Mouse (Mus musculus) neutrophil, adult 5-6 weeks (primary cell): ENCODE results near the gene Gm13695. TPM values are rescaled to one million over a fixed set of nuclear protein-coding genes. Genes with fewer than 3 reads are reported as not detected.
"Not testable (repeated sequence)": the region's sequence is repeated elsewhere in the genome, so short reads cannot be mapped to it uniquely, and the experiment has no call there.

Source experiments
- ATAC-seq: fragments of 151-379, 151-347 bp; 2 replicates; pipeline ENCODE4 v1.8.0; 2017; ENCODE audit warnings: mild to moderate bottlenecking, moderate TSS enrichment; ENCODE audit not compliant: insufficient number of reproducible peaks, poor library complexity, low FRiP score, severe bottlenecking; ENCODE audit errors: extremely low read depth
- total RNA-seq: library from RNA; stranded (forward); fragments of 200-1000 nt; gene quantifications from 2 replicates; pipeline ENCODE4 v1.2.3, GENCODE M21; 2017

Gm13695 gene
- total RNA-seq, result not detected in 2 replicates

DNA sequence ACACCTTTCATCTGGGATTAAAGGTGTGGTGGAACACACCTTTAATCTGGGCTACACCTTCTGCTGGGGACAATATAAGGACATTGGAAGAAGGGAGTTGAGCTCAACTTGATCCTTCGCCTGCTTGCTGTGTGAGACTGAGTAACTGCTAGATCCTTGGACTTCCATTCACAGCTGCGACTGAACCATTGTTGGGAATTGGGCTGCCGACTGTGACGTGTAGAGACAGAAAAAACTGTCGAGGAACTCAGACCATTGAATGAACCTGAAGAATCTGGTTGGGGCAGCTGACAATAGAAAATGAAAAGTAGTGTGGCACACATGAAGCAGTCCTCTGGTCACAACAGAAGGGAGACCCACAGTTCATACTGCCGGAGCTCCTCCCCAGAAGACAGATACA is at the start of gene Gm13695:
Gene Gm13695 (plus strand): TSS at position 301 of the 400 bp plus-strand sequence.
- not testable (repeated sequence) for ATAC-seq

DNA sequence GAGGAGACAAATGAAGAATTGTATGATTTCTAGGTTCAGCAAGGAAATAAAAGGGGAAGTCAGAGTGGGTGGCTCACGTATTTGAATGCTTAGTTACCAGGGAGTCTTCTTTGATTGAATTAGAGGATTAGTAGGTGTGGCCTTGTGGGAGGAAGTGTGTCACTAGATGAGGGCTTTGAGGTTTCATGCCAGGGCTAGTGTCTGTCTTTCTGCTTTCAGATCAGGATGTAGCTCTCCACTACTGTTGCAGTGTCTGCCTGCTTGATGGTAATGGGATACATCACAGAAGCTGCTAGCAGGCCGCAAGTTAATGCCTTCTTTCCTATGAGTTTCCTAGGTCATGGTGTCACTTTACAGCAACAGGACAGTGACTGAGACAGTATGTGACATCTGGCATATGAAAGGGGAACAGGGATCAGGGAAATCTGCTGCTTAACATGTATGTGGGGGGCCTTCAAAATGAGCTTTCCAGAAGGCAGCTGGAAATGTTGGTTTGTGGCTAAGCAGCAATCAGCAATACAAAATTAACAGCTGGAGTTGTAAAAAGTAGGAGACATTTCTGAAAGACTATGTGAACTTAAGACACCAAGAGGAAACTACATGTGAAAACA is 37.5 kb upstream of the Gm13695 start:
- peak; percentile 99 for ATAC-seq

DNA sequence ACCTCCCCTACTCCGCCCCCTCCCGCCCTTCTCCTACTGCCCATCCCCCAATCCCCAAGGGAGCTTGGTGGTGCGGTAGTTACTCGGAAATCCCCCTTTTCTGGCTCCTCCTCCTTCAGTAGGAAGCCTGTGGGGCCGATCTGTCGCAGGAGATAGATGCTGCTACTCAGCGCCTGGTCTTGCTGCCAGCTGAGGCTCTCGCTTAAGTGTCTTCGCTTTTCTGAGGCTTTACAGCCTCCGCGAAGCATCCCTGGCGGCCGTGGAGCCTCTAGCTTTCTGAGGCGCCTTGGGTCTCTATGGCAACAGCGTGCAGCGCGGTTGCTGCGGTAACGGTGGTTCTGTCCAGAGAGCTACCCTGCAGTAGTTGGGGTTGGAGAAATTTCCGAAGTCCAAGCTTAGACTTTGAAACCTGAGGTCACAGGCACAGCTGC is 26.2 kb upstream of the Gm13695 start, which contains the start of gene Zswim2:
Gene Zswim2 (minus strand): TSS at position 298 of the 431 bp plus-strand sequence.
- peak; percentile 39; the same call in 1 of the 2 replicates for ATAC-seq

DNA sequence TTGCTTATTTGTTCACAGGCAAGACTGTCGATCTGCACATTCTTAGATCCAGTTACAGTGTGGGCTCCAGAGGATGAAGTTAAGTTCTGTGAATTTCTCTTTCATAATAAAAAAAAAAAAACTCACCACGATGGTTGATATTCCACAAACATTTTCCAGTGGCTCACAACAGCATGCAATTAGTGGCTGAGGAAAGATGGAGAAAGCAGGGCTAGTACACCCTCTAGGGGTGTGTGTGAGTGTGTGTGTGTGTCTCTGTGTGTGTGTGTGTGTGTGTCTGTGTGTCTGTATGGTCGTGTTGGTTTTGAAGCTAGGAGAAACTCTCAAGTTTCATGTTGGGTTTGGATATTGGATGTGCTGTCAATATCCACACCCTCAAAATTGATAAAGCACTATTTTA is 25.7 kb upstream of the Gm13695 start:
- ATAC-seq, result no peak

GRCm38 (mm10) chr2:83941792-83942191 is 25.3 kb upstream of the Gm13695 start:
- ATAC-seq, result no peak

DNA sequence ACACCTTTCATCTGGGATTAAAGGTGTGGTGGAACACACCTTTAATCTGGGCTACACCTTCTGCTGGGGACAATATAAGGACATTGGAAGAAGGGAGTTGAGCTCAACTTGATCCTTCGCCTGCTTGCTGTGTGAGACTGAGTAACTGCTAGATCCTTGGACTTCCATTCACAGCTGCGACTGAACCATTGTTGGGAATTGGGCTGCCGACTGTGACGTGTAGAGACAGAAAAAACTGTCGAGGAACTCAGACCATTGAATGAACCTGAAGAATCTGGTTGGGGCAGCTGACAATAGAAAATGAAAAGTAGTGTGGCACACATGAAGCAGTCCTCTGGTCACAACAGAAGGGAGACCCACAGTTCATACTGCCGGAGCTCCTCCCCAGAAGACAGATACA is 11.7 kb upstream of the Gm13695 start, which contains the start of gene Gm13698:
Gene Gm13698 (plus strand): TSS at position 301 of the 400 bp plus-strand sequence.
- not testable (repeated sequence) for ATAC-seq

GRCm38 (mm10) chr2:83961203-83961602 is 5.9 kb upstream of the Gm13695 start, which contains the start of gene Gm13693:
Gene Gm13693, plus strand, starts transcription at chr2:83961503.
- ATAC-seq, result not testable (repeated sequence)

- ATAC-seq, result not testable (repeated sequence)
Observed at GRCm38 (mm10) chr2:83972823-83973222, 5.7 kb downstream of the Gm13695 start, which contains the start of gene Gm13696. Gene Gm13696, plus strand, starts transcription at chr2:83973123.

DNA sequence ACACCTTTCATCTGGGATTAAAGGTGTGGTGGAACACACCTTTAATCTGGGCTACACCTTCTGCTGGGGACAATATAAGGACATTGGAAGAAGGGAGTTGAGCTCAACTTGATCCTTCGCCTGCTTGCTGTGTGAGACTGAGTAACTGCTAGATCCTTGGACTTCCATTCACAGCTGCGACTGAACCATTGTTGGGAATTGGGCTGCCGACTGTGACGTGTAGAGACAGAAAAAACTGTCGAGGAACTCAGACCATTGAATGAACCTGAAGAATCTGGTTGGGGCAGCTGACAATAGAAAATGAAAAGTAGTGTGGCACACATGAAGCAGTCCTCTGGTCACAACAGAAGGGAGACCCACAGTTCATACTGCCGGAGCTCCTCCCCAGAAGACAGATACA is 11.5 kb downstream of the Gm13695 start, which contains the start of gene Gm13694:
Gene Gm13694 (plus strand): TSS at position 301 of the 400 bp plus-strand sequence.
- not testable (repeated sequence) for ATAC-seq

DNA sequence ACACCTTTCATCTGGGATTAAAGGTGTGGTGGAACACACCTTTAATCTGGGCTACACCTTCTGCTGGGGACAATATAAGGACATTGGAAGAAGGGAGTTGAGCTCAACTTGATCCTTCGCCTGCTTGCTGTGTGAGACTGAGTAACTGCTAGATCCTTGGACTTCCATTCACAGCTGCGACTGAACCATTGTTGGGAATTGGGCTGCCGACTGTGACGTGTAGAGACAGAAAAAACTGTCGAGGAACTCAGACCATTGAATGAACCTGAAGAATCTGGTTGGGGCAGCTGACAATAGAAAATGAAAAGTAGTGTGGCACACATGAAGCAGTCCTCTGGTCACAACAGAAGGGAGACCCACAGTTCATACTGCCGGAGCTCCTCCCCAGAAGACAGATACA is 17.3 kb downstream of the Gm13695 start, which contains the start of gene Gm13697:
Gene Gm13697 (plus strand): TSS at position 301 of the 400 bp plus-strand sequence.
- not testable (repeated sequence) for ATAC-seq

DNA sequence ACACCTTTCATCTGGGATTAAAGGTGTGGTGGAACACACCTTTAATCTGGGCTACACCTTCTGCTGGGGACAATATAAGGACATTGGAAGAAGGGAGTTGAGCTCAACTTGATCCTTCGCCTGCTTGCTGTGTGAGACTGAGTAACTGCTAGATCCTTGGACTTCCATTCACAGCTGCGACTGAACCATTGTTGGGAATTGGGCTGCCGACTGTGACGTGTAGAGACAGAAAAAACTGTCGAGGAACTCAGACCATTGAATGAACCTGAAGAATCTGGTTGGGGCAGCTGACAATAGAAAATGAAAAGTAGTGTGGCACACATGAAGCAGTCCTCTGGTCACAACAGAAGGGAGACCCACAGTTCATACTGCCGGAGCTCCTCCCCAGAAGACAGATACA is 23.1 kb downstream of the Gm13695 start, which contains the start of gene Gm13691:
Gene Gm13691 (plus strand): TSS at position 301 of the 400 bp plus-strand sequence.
- ATAC-seq, result not testable (repeated sequence)

DNA sequence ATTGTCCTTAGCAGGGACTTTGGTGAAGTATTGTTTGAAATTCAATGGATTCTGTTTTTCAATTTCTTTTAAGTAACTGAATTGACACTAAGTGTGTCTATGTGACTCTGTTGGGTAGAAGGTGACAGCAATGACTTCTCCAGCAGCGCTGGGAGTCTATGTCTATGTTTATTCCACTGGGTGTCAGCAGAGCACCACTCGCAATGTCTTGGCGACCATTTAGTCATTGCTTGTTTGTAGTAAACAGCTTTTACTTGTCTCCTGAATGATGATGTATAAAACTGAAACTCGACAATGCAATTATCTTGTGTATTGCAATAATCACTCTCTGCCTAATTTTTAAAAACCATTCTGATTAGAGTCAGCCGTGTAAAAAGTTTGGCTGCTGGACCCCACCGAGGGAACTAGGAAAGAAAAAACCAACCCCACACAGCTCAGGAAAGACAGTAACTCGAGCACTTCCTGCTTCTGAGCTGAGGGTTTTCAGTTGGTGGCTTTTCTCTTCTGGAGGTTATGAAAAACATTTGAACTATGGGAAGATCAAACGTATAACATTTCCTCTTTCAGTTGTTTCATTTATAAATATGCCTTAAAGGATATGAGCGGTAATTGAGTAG is 26.6 kb downstream of the Gm13695 start:
- ATAC-seq, result peak; percentile 64

DNA sequence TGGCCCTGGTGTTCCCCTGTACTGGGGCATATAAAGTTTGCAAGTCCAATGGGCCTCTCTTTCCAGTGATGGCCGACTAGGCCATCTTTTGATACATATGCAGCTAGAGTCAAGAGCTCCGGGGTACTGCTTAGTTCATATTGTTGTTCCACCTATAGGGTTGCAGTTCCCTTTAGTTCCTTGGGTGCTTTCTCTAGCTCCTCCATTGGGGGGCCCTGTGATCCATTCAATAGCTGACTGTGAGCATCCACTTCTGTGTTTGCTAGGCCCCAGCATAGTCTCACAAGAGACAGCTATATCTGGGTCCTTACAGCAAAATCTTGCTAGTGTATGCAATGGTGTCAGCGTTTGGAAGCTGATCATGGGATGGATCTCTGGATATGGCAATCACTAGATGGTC is 27.4 kb downstream of the Gm13695 start:
- ATAC-seq, result not testable (repeated sequence)

DNA sequence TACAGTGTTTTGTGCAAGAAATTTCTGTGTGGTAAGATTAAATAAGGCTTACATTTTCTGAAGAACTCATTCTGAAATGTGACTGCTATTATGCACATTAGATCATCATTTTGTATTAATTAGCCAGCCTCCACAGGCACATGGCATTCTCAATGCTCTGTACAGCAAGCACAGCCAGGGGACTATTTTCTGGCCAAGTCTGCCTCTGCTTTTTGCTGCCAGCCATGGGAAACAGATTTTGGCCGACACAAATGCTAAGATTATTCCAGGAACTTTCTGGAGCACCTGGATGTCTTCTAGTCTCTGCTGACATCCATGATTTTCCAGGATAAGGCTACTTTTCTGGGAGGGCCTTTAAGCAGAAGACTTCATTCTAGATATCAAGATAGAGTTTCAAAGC is 41.8 kb downstream of the Gm13695 start:
- ATAC-seq, result no peak

DNA sequence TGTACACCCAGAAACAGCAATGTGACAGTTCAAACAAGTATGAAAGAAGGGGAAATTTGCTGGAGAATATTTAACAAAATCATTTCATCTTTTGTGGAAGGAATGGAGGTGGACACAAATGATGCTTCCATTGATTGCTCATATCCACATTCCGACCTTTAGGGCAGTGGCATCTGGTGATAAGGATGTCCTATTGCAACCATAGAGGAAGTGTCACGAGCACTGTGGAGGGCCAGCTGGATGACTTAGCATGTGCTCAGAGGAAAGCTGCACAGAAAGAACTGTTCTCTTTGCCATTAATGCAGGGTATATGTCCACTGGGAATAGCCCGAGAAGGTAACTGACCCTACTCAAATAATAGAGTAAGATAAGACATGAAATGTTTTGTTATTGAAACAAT is 42.7 kb downstream of the Gm13695 start:
- ATAC-seq, result no peak

DNA sequence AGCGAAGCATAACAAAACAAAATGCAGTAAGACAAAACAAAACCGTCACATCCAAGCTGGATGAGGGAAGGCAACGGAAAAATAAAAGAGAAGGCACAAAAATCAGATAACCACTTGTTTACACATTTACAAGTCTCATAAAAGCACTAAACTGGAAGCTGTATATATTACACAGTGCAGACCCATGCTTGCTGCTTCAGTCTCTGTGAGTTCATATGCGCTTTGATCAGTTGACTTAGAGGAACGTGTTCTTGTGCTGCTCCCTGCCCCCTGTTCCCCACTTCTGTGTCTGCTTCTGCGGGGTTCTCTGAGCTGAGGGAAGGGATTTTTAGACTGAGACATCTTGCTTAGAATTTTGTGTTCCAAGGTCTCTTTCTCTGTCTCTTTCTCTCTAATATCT is 47.5 kb downstream of the Gm13695 start:
- no peak for ATAC-seq

- ATAC-seq, result not testable (repeated sequence)
Observed at GRCm38 (mm10) chr2:84016291-84016690, 49.2 kb downstream of the Gm13695 start.

GRCm38 (mm10) chr2:84018330-84018729 is 51.2 kb downstream of the Gm13695 start:
- no peak for ATAC-seq
